Mouse (Mus musculus) lung, embryonic 16.5 days (tissue): ENCODE measurements around the gene Tcp11l2. TPM values are rescaled to one million over a fixed set of nuclear protein-coding genes. Genes with fewer than 3 reads are reported as not detected.

ENCODE experiments used
- ATAC-seq: fragments of 200-750 bp; cut with Nextera tagmentation; 2 replicates; pipeline ENCODE4 v1.8.0; 2017; ENCODE audit warnings: low read depth, mild to moderate bottlenecking, moderate library complexity
- H3K27ac ChIP-seq: fragments of 300-500 bp; sonication (generic); 2 replicates; pipeline ENCODE4 v1.5.1; 2014; ENCODE audit warnings: mild to moderate bottlenecking, control low read depth, low read length
- H3K27me3 ChIP-seq: fragments of 300-500 bp; sonication (generic); 2 replicates; pipeline ENCODE4 v1.6.1; 2014; ENCODE audit warnings: low read depth, low read length, mixed read lengths; ENCODE audit not compliant: control insufficient read depth, insufficient read depth
- H3K36me3 ChIP-seq: fragments of 300-500 bp; sonication (generic); 2 replicates; pipeline ENCODE4 v1.6.1; 2014; ENCODE audit warnings: low read length; ENCODE audit not compliant: control insufficient read depth, insufficient read depth
- H3K4me1 ChIP-seq: fragments of 300-500 bp; sonication (generic); replicated peaks from 2 replicates; pipeline ENCODE4 v1.6.1; 2014; ENCODE audit warnings: low read length, mixed read lengths; ENCODE audit not compliant: control insufficient read depth, insufficient read depth
- H3K4me2 ChIP-seq: fragments of 300-500 bp; sonication (generic); 2 replicates; pipeline ENCODE4 v1.6.1; 2014; ENCODE audit warnings: low read depth, low read length, control low read depth
- H3K4me3 ChIP-seq: fragments of 300-500 bp; sonication (generic); 2 replicates; pipeline ENCODE4 v1.5.1; 2014; ENCODE audit warnings: mild to moderate bottlenecking, low read length, control low read depth
- H3K9ac ChIP-seq: fragments of 300-500 bp; sonication (generic); 2 replicates; pipeline ENCODE4 v1.6.1; 2014; ENCODE audit warnings: low read length, control low read depth
- H3K9me3 ChIP-seq: fragments of 300-500 bp; sonication (generic); 2 replicates; pipeline ENCODE4 v1.6.1; 2016; ENCODE audit warnings: low read length; ENCODE audit not compliant: control insufficient read depth
- WGBS: fragments of 180-500 bp; shearing (Covaris S2); extraction: QIAGEN DNeasy Blood & Tissue Kit; methylation state at CpG from one replicate; pipeline ENCODE4 v1.1.7; 2014; 5-methylcytosine and 5-hydroxymethylcytosine counted together
- polyA plus RNA-seq: library from polyadenylated mRNA; unstranded; fragments of >200 nt; fragmentation: Nextera tagmentation; extraction: Ambion mirVana; gene quantifications from 2 replicates; pipeline ENCODE4 v1.2.1, GENCODE M21; 2015

Gene Tcp11l2
- polyA plus RNA-seq, 1 experiment from 2014 or later = 41.5 TPM

- Histone ChIP-seq H3K36me3 (peaks cover 4% of the 10 kb centered on the region), H3K27me3 (no peaks in the 10 kb centered on the region), H3K4me3 (no peak overlapping the region), H3K4me1 (peaks cover 18% of the 10 kb centered on the region), H3K9ac (no peak overlapping the region), H3K27ac (peak overlapping the region; percentile 70), H3K4me2 (no peak overlapping the region), H3K9me3 (no peaks in the 10 kb centered on the region)
- WGBS = 44% methylated on average over 3 of the region's 3 CpGs
- ATAC-seq = peak; percentile 92
Observed at GRCm38 (mm10) chr10:84610783-84611182, 34.4 kb downstream of the Tcp11l2 start.

GRCm38 (mm10) chr10:84611664-84612063, 35.2 kb downstream of the Tcp11l2 start:
- no peak overlapping the region for H3K4me3 ChIP-seq
- no peaks in the 10 kb centered on the region for H3K9me3 ChIP-seq
- peak overlapping the region; percentile 7 for H3K27ac ChIP-seq
- no peak overlapping the region for H3K4me2 ChIP-seq
- ATAC-seq = no peak
- H3K9ac ChIP-seq = no peak overlapping the region
- 27% methylated on average over 3 of the region's 3 CpGs for WGBS
- H3K27me3 ChIP-seq = no peaks in the 10 kb centered on the region
- peaks cover 18% of the 10 kb centered on the region for H3K4me1 ChIP-seq
- H3K36me3 ChIP-seq = no peaks in the 10 kb centered on the region; the same call in 1 of the 2 replicates

GRCm38 (mm10) chr10:84612281-84612680, 35.9 kb downstream of the Tcp11l2 start:
- H3K4me3 ChIP-seq = no peak overlapping the region
- no peak for ATAC-seq
- H3K27me3 ChIP-seq = no peaks in the 10 kb centered on the region
- peak overlapping the region; percentile 7; the same call in 1 of the 2 replicates for H3K27ac ChIP-seq
- WGBS = 72% methylated on average over 2 of the region's 2 CpGs
- peaks cover 18% of the 10 kb centered on the region for H3K4me1 ChIP-seq
- no peak overlapping the region for H3K9ac ChIP-seq
- no peaks in the 10 kb centered on the region; the same call in 1 of the 2 replicates for H3K36me3 ChIP-seq
- H3K9me3 ChIP-seq = no peaks in the 10 kb centered on the region
- H3K4me2 ChIP-seq = no peak overlapping the region

GRCm38 (mm10) chr10:84613366-84613765, 36.9 kb downstream of the Tcp11l2 start:
- H3K9me3 ChIP-seq = no peaks in the 10 kb centered on the region
- H3K4me2 ChIP-seq = no peak overlapping the region
- peaks cover 18% of the 10 kb centered on the region for H3K4me1 ChIP-seq
- no peak for ATAC-seq
- no peak overlapping the region for H3K27ac ChIP-seq
- 64% methylated on average over 8 of the region's 8 CpGs for WGBS
- H3K4me3 ChIP-seq = no peak overlapping the region
- H3K36me3 ChIP-seq = no peaks in the 10 kb centered on the region; the same call in 1 of the 2 replicates
- H3K9ac ChIP-seq = no peak overlapping the region
- H3K27me3 ChIP-seq = no peaks in the 10 kb centered on the region

GRCm38 (mm10) chr10:84615076-84615475, 38.6 kb downstream of the Tcp11l2 start:
- H3K36me3 ChIP-seq = no peaks in the 10 kb centered on the region; the same call in 1 of the 2 replicates
- H3K27ac ChIP-seq = no peak overlapping the region
- WGBS = 71% methylated on average over 3 of the region's 3 CpGs
- no peak for ATAC-seq
- no peak overlapping the region for H3K9ac ChIP-seq
- peaks cover 14% of the 10 kb centered on the region for H3K4me1 ChIP-seq
- no peaks in the 10 kb centered on the region for H3K27me3 ChIP-seq
- H3K4me3 ChIP-seq = no peak overlapping the region
- no peaks in the 10 kb centered on the region for H3K9me3 ChIP-seq
- no peak overlapping the region for H3K4me2 ChIP-seq

- H3K36me3 ChIP-seq = no peaks in the 10 kb centered on the region
- peak; percentile 97 for ATAC-seq
- H3K4me2 ChIP-seq = peak within 1 kb of the TSS; percentile 56
- H3K9ac ChIP-seq = peak within 1 kb of the TSS; percentile 70
- WGBS = 8% methylated on average over 53 of the region's 53 CpGs
- H3K4me1 ChIP-seq = peaks cover 9% of the 10 kb centered on the region
- no peaks in the 10 kb centered on the region for H3K27me3 ChIP-seq
- no peaks in the 10 kb centered on the region for H3K9me3 ChIP-seq
- peak within 1 kb of the TSS; percentile 96 for H3K27ac ChIP-seq
- H3K4me3 ChIP-seq = peak within 1 kb of the TSS; percentile 70
Observed at GRCm38 (mm10) chr10:84621826-84622790, 45.7 kb downstream of the Tcp11l2 start, which contains the start of gene Polr3b. Polr3b (plus strand) TSS chr10:84622292.

- Histone ChIP-seq H3K36me3 (peaks cover 13% of the 10 kb centered on the region), H3K27me3 (no peaks in the 10 kb centered on the region), H3K27ac (no peak overlapping the region), H3K4me3 (no peak overlapping the region), H3K9me3 (no peaks in the 10 kb centered on the region), H3K4me2 (no peak overlapping the region), H3K4me1 (no peaks in the 10 kb centered on the region), H3K9ac (no peak overlapping the region)
- no peak for ATAC-seq
- 57% methylated on average over 5 of the region's 5 CpGs for WGBS
Observed at GRCm38 (mm10) chr10:84631182-84631581, 54.8 kb downstream of the Tcp11l2 start.

GRCm38 (mm10) chr10:84632005-84632404, 55.6 kb downstream of the Tcp11l2 start:
- Histone ChIP-seq H3K36me3 (peaks cover 15% of the 10 kb centered on the region), H3K4me3 (no peak overlapping the region)
- no peak for ATAC-seq

GRCm38 (mm10) chr10:84636656-84637055, 60.2 kb downstream of the Tcp11l2 start:
- Histone ChIP-seq H3K27ac (no peak overlapping the region), H3K27me3 (no peaks in the 10 kb centered on the region), H3K4me3 (no peak overlapping the region), H3K4me2 (no peak overlapping the region), H3K9ac (no peak overlapping the region), H3K9me3 (no peaks in the 10 kb centered on the region), H3K36me3 (peaks cover 16% of the 10 kb centered on the region), H3K4me1 (no peaks in the 10 kb centered on the region)
- no peak for ATAC-seq
- 90% methylated on average over 10 of the region's 10 CpGs for whole genome bisulfite sequencing

More at GRCm38 (mm10) chr10:84632005-84632404, 55.6 kb downstream of the Tcp11l2 start:
- Histone ChIP-seq H3K27me3 (no peaks in the 10 kb centered on the region), H3K4me1 (no peaks in the 10 kb centered on the region), H3K27ac (no peak overlapping the region), H3K9ac (no peak overlapping the region), H3K9me3 (no peaks in the 10 kb centered on the region), H3K4me2 (no peak overlapping the region)
- WGBS = 86% methylated on average over 4 of the region's 4 CpGs
